Mouse (Mus musculus) adrenal gland, postnatal 4 days (tissue): Measurements from ENCODE around the gene BC037034. TPM values are rescaled to one million over a fixed set of nuclear protein-coding genes. Genes with fewer than 3 reads are reported as not detected.

Source experiments
- DNase-seq, 2 experiments: peaks; one replicate each; pipeline ENCODE4 v3.0.0; 2021 to 2022; ENCODE audit warnings: low spot score in 2 of 2, mixed read lengths in 2 of 2
- total RNA-seq, 2 experiments: library from RNA; stranded (reverse); gene quantifications; 2 replicates each; pipeline ENCODE4 v1.2.3; 2021

BC037034 gene
- total RNA-seq, 2 experiments from 2014 or later, result 27.3 to 28.1 TPM

GRCm38 (mm10) chr5:138262582-138263240 is 1.1 kb downstream of the BC037034 start:
- no peak for DNase-seq

- DNase-seq, result no peak
Measured at GRCm38 (mm10) chr5:138262001-138262400, 1.8 kb downstream of the BC037034 start.

GRCm38 (mm10) chr5:138260834-138261233 is 3.0 kb downstream of the BC037034 start:
- no peak for DNase-seq

GRCm38 (mm10) chr5:138260051-138260450 is 3.8 kb downstream of the BC037034 start:
- no peak for DNase-seq

GRCm38 (mm10) chr5:138258993-138259392 is 4.8 kb downstream of the BC037034 start:
- DNase-seq, result no peak

- DNase-seq, result no peak
Measured at GRCm38 (mm10) chr5:138258542-138258941, 5.3 kb downstream of the BC037034 start.

- no peak for DNase-seq
Measured at GRCm38 (mm10) chr5:138258078-138258477, 5.8 kb downstream of the BC037034 start.

GRCm38 (mm10) chr5:138257585-138257978 is 6.3 kb downstream of the BC037034 start:
- no peak for DNase-seq

- DNase-seq, result no peak
Measured at GRCm38 (mm10) chr5:138256966-138257584, 6.8 kb downstream of the BC037034 start.

GRCm38 (mm10) chr5:138256094-138256467 is 7.8 kb downstream of the BC037034 start:
- DNase-seq, result no peak

- DNase-seq, result peak; percentile 75 to 85
Measured at GRCm38 (mm10) chr5:138255353-138256093, 8.3 kb downstream of the BC037034 start, which contains the start of gene Lamtor4. Gene Lamtor4, plus strand, starts transcription at chr5:138255482.

GRCm38 (mm10) chr5:138253061-138253460 is 10.8 kb downstream of the BC037034 start:
- DNase-seq, result no peak

- DNase-seq, result no peak
Measured at GRCm38 (mm10) chr5:138251144-138251543, 12.7 kb downstream of the BC037034 start.

GRCm38 (mm10) chr5:138241511-138241910 is 22.3 kb downstream of the BC037034 start:
- DNase-seq, result no peak

GRCm38 (mm10) chr5:138234224-138234623 is 29.6 kb downstream of the BC037034 start:
- DNase-seq, result no peak

GRCm38 (mm10) chr5:138233778-138234177 is 30.1 kb downstream of the BC037034 start:
- DNase-seq, result no peak

GRCm38 (mm10) chr5:138229511-138229910 is 34.3 kb downstream of the BC037034 start:
- DNase-seq, result no peak

- DNase-seq, result no peak
Measured at GRCm38 (mm10) chr5:138228026-138228425, 35.8 kb downstream of the BC037034 start.

- no peak for DNase-seq
Measured at GRCm38 (mm10) chr5:138227367-138227766, 36.5 kb downstream of the BC037034 start.

GRCm38 (mm10) chr5:138226491-138226890 is 37.3 kb downstream of the BC037034 start:
- DNase-seq, result no peak

GRCm38 (mm10) chr5:138225700-138226099 is 38.1 kb downstream of the BC037034 start, which contains the start of gene Nxpe5:
Gene Nxpe5, plus strand, starts transcription at chr5:138225898.
- DNase-seq, result no peak

GRCm38 (mm10) chr5:138223287-138223686 is 40.5 kb downstream of the BC037034 start:
- no peak for DNase-seq
